Mouse (Mus musculus) B cell, adult (primary cell): ENCODE results near the gene Rdh5. TPM values are rescaled to one million over a fixed set of nuclear protein-coding genes. Genes with fewer than 3 reads are reported as not detected.

Source experiments
- total RNA-seq: library from RNA; stranded (reverse); gene quantifications from 4 replicates; pipeline ENCODE4 v1.2.4, GENCODE M21; 2023; ENCODE audit not compliant: inconsistent age

Rdh5 gene
- 3.0 to 10.6 TPM (median 5.9 TPM) in 4 replicates for total RNA-seq

GRCm38 (mm10) chr10:128922822-128923012 is at the start of gene Rdh5:
Rdh5 (minus strand) TSS chr10:128922888.

DNA sequence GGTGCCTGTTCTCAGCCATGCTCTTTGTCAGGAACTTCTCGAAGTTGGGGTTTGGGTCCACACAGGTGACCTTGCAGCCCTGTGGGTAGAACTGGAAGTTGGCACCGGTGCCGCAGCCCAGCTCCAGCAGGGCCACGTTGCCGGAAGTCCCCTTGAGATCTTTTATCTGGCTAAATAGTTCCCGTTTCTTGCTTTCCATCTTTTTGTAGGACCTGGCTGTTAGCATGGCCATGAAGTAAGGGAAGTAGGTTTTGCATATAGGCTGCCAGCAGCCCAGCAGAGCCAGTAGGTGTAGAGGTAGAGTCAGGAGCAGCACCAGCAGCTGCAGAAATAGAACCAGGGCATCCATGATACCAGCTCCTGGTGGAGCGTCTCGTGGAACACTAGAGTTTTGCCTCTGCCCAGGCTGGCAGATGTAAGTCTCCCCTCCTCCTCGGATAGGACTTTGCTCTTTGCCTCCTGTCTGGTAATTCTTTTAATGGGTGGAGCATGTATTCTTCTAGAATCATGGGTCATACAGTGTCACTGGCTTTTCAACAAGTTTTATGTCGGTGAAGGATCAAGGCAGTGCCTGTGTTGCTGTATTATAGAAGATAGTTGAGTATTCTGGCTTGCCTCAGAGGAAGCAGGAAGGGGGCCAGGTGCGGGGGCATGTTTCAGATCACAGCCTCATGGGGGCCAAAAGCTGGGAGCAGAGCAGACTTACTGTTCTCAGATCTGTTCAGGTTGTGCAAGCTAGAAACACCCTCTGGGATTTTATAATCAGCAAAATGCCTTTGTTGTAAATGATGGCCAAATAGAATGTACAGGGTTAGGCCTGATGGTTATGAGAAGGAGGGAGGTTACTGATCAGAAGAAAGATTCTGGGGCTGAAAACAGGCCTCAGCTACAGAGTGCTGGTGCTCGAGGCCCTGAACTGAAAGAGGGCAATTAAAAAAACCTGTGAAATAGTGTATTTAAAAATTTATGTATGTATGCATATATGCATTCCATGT is 38.2 kb upstream of the Rdh5 start, which contains the start of gene Mettl7b:
TSS of gene Mettl7b (minus strand) at position 399 of the 995 bp plus-strand sequence.

GRCm38 (mm10) chr10:128933574-128933973 is 10.9 kb upstream of the Rdh5 start, which contains the start of gene Itga7:
Itga7 (plus strand) TSS chr10:128933818.

DNA sequence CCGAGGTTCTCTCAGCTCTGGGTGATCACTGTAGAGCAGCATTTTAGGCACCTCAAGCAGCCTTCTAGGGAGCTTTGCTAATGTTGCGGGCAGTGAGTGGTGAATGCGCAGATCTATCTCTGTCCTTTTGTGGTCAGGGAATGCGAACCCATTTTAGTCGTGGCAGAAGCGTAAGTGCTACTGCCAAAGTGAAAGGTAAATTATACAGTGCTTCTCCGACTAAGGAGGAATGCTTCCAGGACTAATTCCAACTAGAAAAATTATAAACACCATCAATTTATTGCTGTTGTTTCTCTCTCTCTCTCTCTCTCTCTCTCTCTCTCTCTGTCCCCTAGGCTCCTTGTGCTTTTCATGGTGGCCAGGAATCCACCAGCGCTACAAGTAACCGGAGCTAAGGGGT is 1.2 kb upstream of the Rdh5 start, which contains the start of gene Bloc1s1:
TSS of gene Bloc1s1 (minus strand) at position 101 of the 400 bp plus-strand sequence.

DNA sequence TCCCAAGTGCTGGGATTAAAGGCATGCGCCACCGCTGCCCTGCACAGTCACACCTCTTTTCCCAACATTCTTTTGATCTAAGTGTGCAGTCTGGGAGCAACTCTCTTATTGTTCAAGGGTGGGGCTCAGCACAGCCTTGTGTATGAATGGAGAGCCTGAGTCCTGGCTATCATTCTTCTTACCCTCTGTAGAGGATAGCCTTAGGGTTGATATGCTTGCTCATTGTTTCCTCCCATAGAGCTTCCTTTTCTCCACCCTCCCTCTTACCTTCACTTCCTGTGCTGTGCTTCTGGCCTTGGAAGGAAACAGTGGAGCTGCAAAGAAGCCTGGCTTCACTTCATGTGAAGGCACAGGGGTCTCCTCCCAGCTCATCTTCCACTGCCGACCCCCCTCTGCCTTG is 22.0 kb downstream of the Rdh5 start, which contains the start of gene Cd63:
TSS of gene Cd63 (plus strand) at position 292 of the 400 bp plus-strand sequence.

GRCm38 (mm10) chr10:128891296-128892094 is 31.2 kb downstream of the Rdh5 start, which contains the start of gene Gdf11:
Gdf11 (minus strand) TSS chr10:128891718.

Other genes with a start within 250 kb of the Rdh5 start
- gene Suox, start 248.8 kb downstream of the Rdh5 start, total RNA-seq = 7.2 to 8.1 TPM (median 7.7 TPM) in 4 replicates
- gene Rab5b, start 226.6 kb downstream of the Rdh5 start, total RNA-seq = 61.7 to 64.7 TPM (median 62.8 TPM) in 4 replicates
- gene Pmel, start 218.7 kb downstream of the Rdh5 start, total RNA-seq = 0.54 to 0.83 TPM (median 0.67 TPM) in 4 replicates
- 44.0 to 57.4 TPM (median 48.5 TPM) in 4 replicates for gene Cdk2, start 217.9 kb downstream of the Rdh5 start, total RNA-seq
- 175 to 191 TPM (median 178 TPM) in 4 replicates for gene Dgka, start 178.0 kb downstream of the Rdh5 start, total RNA-seq
- 43.4 to 50.0 TPM (median 45.3 TPM) in 4 replicates for gene Pym1, start 175.0 kb downstream of the Rdh5 start, total RNA-seq
- gene Mmp19, start 132.0 kb downstream of the Rdh5 start, total RNA-seq = 0.22 to 0.45 TPM in 2 of 4 replicates, not detected in the others
- 65.7 to 75.8 TPM (median 70.4 TPM) in 4 replicates for gene Dnajc14, start 118.8 kb downstream of the Rdh5 start, total RNA-seq
- gene Tmem198b, start 118.5 kb downstream of the Rdh5 start, total RNA-seq = 12.1 to 19.1 TPM (median 15.0 TPM) in 4 replicates
- gene Sarnp, start 105.6 kb downstream of the Rdh5 start, total RNA-seq = 52.3 to 61.0 TPM (median 54.7 TPM) in 4 replicates
- gene Ormdl2, start 101.2 kb downstream of the Rdh5 start, total RNA-seq = 22.4 to 30.5 TPM (median 24.3 TPM) in 4 replicates
- 44.2 to 51.2 TPM (median 46.3 TPM) in 4 replicates for gene Gdf11, start 31.2 kb downstream of the Rdh5 start, total RNA-seq
- 0.69 to 1.4 TPM (median 0.78 TPM) in 4 replicates for gene Cd63, start 21.9 kb downstream of the Rdh5 start, total RNA-seq
- gene Bloc1s1, start 1.1 kb upstream of the Rdh5 start, total RNA-seq = 63.6 to 81.0 TPM (median 80.3 TPM) in 4 replicates
- not detected in 4 replicates for gene Itga7, start 10.9 kb upstream of the Rdh5 start, total RNA-seq
- gene Mettl7b, start 38.1 kb upstream of the Rdh5 start, total RNA-seq = not detected in 4 replicates
- not detected in 4 replicates for gene Olfr9, start 66.5 kb upstream of the Rdh5 start, total RNA-seq
- gene Olfr763, start 87.9 kb upstream of the Rdh5 start, total RNA-seq = not detected in 4 replicates
- not detected in 4 replicates for gene Olfr764-ps1, start 117.0 kb upstream of the Rdh5 start, total RNA-seq
- gene Olfr765, start 127.1 kb upstream of the Rdh5 start, total RNA-seq = not detected in 4 replicates
- gene Olfr766-ps1, start 146.1 kb upstream of the Rdh5 start, total RNA-seq = not detected in 4 replicates
- gene Olfr767, start 160.0 kb upstream of the Rdh5 start, total RNA-seq = not detected in 4 replicates
- gene Olfr768, start 176.5 kb upstream of the Rdh5 start, total RNA-seq = not detected in 4 replicates
- not detected in 4 replicates for gene Olfr769, start 195.0 kb upstream of the Rdh5 start, total RNA-seq
- not detected in 4 replicates for gene Olfr770, start 216.1 kb upstream of the Rdh5 start, total RNA-seq
- gene Olfr771, start 241.9 kb upstream of the Rdh5 start, total RNA-seq = not detected in 4 replicates